Mouse (Mus musculus) retina, embryonic 14.5 days (tissue): ENCODE data around the gene Exoc7.

ENCODE experiments used
- DNase-seq: peaks from one replicate; pipeline ENCODE4 v3.0.0-alpha.2; 2015; ENCODE audit warnings: low spot score

Exoc7 gene

DNA sequence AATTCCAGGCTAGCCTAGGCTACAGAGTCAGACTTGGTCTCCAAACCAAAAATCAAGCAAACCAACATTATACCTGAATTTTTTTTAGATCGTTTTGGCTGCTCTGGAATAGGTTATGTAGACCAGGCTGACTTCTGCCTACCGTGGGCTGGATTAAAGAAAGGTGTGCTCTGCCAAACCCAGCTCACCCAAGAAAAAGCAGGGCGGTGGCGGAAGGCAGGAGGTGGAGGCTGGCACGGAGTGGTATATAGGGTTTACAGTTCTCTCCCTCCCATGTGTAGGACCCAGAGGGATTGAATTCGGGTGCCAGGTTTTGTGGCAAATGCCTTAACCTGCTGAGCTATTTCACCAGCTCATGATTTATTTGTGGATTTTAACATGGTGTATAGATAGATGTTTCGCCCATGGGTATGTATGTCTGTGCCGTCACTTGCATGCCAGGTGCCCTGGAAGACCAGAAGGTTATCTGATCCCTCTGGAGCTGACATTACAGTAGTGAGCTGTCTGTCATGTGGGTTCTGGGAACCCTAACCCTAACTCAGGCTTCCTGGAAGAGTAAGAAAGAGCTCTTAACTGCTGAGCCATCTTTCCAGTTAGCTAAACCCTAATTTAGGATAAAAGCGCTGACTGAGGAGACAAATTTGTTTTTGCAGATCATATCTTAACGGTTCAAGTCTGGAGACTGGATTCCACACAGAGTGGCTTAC, at the start of gene Exoc7:
TSS of gene Exoc7 (minus strand) at position 215 of the 707 bp plus-strand sequence.
- DNase-seq: no peak

GRCm38 (mm10) chr11:116354521-116354920, 47.5 kb upstream of the Exoc7 start:
- no peak for DNase-seq

- no peak for DNase-seq
These were observed 46.5 kb upstream of the Exoc7 start for GRCm38 (mm10) chr11:116353535-116353934.

- no peak for DNase-seq
These were observed 44.3 kb upstream of the Exoc7 start for GRCm38 (mm10) chr11:116351294-116351693.

DNA sequence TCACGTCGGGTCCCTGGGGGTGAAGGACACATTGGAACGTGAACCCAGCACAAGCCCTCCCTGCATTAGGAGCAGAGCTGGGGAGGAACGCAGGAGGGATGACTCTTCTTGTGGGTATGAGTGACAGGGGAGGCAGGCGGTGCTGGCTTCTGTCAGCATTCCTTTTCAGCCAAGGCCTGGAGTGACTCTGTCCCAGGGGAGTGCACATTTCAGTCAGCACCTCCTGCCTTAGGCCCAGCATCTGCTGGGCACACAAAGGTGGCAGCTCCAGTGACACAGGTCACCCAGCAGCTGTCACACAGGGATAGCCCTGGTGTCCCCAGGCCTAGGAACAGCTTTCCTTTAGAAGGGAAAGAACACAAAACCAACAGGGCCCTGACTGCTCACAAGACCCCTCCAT, 40.9 kb upstream of the Exoc7 start:
- DNase-seq: no peak

- no peak for DNase-seq
These were observed 40.0 kb upstream of the Exoc7 start for GRCm38 (mm10) chr11:116347012-116347411.

GRCm38 (mm10) chr11:116342069-116342791, 35.2 kb upstream of the Exoc7 start:
- DNase-seq: no peak

GRCm38 (mm10) chr11:116337531-116337930, 30.5 kb upstream of the Exoc7 start:
- no peak for DNase-seq

DNA sequence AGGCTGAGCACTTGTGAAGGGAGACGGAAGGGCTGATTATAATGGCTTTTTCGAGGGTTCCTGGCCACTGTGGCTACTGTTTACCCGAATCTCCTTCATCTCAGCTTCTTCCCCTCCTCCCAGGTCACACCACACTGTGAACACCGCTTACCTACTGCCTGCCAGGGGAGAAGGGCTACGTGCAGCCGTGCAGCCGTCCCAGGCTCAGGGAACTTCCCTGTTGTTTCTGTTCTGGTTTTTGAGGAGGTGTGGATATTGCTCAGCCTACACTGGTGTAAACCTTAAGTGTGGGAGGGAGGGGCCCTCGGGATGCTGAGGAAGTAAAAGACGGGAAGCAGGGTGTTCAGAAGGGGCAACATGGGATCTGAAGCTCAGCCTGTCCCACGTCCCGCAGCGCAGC, 30.0 kb upstream of the Exoc7 start:
- DNase-seq: no peak

- DNase-seq: no peak
These were observed 29.4 kb upstream of the Exoc7 start for GRCm38 (mm10) chr11:116336393-116336792.

GRCm38 (mm10) chr11:116335244-116336036, 28.4 kb upstream of the Exoc7 start, which contains the start of gene Foxj1:
TSS of gene Foxj1 (minus strand) at chr11:116335399.
- DNase-seq: peak; percentile 97

DNA sequence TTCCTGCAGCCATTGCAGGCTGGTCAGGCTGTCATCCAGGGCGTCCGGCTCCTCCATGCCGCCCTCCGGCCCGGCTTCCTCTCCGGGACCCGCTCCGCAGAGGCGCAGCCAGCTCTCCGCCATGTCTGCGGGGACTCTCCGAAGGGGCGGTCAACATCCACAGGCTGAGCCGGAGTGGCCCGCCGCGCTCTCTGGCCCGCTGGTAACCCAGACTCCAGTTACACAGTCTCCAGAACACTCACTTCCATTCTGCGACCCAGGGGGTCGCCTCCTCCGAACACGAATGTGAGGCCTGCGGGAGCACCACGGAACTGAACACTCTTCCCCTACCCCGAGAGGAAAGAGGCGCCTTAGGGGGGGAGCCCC, 27.4 kb upstream of the Exoc7 start:
- peak; percentile 23 for DNase-seq

GRCm38 (mm10) chr11:116333526-116334416, 26.7 kb upstream of the Exoc7 start:
- DNase-seq: no peak

GRCm38 (mm10) chr11:116332983-116333270, 25.9 kb upstream of the Exoc7 start:
- no peak for DNase-seq

DNA sequence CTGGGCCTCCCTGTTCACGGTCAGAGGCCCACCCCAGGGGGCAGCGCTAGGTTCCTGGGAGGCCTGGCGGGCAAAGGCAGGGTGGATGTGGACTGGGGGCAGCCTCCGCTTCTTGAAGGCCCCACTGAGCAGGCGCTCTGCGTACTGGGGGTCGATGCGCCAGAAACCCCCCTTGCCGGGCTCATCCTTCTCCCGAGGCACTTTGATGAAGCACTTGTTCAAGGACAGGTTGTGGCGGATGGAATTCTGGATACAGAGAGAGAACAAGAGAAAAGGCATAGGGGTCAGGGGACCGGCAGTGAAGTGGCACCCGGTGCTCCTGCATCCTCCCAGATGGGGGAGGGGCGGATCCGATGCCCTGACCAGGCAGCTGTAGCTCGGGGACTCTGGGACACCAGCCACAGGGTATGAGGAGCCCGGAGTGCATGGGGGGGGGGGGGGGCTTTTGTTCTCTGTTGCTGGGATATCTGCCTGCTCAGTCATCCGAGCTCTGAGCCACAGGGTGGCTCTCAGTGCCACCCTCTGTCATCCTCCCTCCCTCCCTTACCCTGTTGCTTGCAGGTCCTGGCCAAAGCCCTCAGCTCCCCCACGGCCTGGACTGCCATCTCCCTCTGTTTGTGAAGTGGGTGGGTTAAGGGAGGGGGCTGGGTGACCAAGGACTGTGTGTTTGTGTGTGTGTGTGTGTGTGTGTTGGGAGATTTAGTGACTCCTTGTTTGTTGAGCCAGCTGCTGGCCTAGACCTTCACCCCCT, 25.4 kb upstream of the Exoc7 start:
- DNase-seq: peak; percentile 67

GRCm38 (mm10) chr11:116330211-116330518, 23.1 kb upstream of the Exoc7 start:
- DNase-seq: no peak

DNA sequence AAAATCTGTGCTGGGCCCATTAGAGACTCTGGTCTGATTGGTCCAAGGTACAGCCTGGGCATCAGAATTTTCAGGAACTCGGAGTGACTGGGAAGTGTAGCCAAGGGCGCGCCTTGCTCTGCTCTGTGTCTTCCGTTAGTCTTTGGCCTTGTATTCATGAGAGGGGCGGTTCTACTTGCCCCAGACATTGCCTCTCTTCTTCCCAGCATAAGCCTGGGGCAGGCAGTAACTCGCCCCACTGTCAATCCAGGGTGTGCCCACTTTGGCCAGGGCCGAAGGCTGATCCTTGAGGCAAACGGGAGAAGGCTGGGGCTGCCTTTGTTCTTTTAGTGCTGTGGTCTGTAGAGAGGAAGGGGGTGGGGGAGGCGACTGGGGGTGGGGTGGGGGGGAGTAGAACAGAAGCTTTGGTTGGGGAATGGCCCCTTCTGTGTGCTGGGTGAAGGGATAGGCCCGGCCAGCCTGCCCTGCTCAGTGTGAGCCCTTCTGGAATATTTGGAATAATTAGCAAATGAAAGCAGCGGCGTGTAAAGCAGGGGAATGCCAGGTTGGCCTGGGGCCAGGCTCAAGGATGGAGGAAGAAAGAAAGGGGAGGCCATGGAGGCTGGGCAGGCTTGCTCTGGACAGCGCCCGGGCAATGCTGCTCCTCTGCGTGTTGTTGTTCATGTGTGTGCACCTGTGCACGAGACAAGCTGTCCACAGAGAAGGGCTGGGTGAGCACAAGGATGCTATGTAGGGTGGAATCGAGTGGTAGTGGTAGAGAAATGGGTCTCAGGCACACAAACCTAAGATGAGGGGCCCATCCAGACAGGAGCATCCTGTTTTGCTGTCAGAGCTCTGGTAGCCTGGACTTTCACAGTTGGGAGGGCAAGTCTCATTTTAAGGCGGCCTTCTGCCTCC, 22.5 kb upstream of the Exoc7 start:
- DNase-seq: no peak

DNA sequence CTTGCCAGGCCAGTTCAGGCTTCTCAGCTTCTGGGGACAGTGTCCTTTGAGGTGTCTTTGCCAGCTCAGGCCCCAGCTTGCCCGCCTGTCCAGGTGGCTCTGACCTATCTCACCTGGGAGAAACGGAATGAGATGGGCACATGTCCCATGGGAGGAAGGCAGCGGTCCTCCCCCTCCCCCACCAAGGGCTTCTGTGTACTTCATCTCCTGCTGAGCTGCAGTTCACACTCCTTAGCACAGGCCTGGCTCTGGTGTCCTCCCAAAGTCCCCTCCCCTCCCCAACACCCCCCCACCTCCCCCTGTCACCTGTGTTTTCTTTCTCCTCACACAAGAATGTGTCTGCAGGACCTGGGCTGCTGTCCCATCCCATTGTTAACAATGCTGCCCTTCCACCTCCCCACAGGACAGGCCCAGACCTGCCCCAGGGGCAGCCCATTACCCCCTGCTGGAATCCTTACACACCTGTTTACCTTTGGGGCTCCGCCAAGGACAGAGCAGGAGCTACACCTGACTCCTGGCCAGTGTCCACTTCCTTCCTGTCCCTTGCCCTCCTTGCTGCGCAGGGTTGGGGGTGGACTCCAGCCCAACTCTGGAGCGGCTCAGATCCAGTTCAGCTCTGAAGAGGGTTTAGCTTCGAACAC, 20.1 kb upstream of the Exoc7 start:
- DNase-seq: no peak

DNA sequence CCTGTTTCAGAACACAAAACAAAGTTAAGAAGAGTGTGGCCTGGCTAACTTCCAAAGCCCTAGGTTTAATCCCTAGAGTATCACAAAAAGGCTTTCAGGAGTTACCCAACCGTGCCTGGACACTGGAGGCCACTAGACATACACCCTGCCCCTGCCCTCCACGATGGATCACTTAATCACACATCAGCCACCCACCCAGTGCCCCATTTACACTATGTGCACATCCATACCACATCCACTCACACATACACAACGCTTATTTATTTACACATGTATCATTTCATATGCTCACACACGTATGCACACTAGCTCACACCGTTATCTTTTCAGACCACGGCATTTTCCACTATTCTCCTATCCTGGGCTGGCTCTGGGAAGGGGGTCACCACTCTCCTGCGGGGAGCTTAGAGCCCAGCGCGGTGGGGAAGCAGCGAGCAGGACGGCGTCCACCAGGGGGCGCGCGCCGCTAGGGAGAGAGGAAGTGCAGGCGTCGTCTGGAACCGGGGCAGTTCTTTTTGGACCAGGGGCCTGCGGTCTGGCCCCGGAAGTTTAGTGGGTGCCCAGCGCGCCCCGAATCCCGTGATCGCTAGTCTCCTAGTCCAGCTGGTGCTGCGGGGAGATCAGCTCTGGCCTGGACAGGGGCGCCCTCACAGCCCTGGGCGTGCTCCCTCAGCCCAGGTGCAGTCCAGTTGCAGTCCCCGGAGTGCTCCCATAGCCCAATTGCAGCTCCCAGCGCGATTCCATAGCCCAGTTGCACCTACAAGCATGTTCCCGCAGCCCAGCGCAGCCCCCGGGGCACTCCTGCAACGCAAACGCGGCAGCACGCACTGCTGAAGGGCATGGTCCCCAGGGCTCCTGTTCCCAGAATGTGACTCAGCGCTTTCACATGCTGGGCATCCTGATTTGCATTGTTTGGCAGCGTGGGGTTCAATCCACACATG, 12.0 kb upstream of the Exoc7 start:
- DNase-seq: peak; percentile 91
